Mouse (Mus musculus): ENCODE measurements around the gene Dennd5b. TPM values are rescaled to one million over a fixed set of nuclear protein-coding genes. Genes with fewer than 3 reads are reported as not detected.

Dennd5b gene
- polyA plus RNA-seq (2015; fragmentation: Nextera tagmentation; extraction: Ambion mirVana) = 5.9 and 9.1 TPM in 2 replicates

DNA sequence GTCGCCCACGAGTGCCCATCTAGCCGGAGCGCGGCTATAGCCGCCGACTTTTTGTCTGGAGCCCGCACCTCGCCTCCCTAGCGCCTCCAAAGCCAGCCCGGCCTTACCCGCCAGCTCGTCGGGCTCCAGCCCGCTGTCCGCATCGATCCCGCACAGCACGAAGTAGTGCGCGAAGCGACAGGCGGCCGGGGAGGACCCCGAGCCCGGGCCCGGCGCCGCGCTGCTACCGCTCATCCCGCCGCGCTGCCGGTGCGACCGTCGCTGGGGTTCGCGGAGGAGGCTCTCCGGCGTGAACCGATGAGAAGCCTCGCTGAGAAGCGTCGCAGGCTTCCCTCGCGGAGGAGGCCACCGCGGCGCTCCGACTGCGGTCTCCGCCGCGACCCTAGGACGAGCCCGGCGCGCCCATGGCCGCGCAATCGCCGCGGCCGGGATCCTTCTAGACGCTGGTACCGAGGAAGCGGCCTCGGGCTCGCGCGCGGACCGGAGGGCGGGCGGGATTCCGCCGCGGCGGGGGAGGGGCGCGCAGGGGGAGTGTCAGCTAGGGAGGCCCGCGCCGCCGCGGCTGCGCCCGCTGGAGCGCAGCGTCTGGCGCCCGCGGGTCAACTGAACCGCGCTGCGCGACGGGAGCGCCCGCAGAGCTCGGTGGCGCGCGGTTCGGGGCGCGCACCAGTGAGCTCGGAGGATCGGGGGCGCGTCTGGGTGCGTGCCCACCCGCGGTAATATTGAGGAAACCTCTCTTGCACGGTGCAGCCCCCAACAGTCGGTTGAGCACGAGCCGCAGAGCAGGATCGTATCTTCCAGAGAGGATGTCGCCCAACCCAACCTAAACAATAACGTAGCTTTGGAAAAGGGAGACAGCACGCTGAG, at the start of gene Dennd5b:
Dennd5b (minus strand) TSS at position 605 of the 867 bp plus-strand sequence.
- peak within 1 kb of the TSS; percentile 73 for H3K4me3 ChIP-seq (ENCODE audit: low read length)
- H3K36me3 ChIP-seq (ENCODE audit: insufficient read depth, low read length) = no peaks in the 10 kb centered on the region
- peak within 1 kb of the TSS; percentile 88 for H3K9ac ChIP-seq (replicated peaks; ENCODE audit: low read length)
- H3K4me1 ChIP-seq (ENCODE audit: insufficient read depth, low read length) = 0 out of 2 replicates have a peak, but pooled peaks cover 5% of the 10 kb centered on the region
- under 1% methylated on average over 108 of the region's 124 CpGs for WGBS
- H3K27me3 ChIP-seq (ENCODE audit: insufficient read depth, low read length) = no peaks in the 10 kb centered on the region
- peak; percentile 94 for ATAC-seq (ENCODE audit: low FRiP score, low TSS enrichment)
- no peaks in the 10 kb centered on the region for H3K9me3 ChIP-seq (ENCODE audit: low read length)
- H3K27ac ChIP-seq (ENCODE audit: low read length) = peak within 1 kb of the TSS; percentile 96
- peak within 1 kb of the TSS; percentile 81 for H3K4me2 ChIP-seq (replicated peaks; ENCODE audit: low read depth, low read length)

DNA sequence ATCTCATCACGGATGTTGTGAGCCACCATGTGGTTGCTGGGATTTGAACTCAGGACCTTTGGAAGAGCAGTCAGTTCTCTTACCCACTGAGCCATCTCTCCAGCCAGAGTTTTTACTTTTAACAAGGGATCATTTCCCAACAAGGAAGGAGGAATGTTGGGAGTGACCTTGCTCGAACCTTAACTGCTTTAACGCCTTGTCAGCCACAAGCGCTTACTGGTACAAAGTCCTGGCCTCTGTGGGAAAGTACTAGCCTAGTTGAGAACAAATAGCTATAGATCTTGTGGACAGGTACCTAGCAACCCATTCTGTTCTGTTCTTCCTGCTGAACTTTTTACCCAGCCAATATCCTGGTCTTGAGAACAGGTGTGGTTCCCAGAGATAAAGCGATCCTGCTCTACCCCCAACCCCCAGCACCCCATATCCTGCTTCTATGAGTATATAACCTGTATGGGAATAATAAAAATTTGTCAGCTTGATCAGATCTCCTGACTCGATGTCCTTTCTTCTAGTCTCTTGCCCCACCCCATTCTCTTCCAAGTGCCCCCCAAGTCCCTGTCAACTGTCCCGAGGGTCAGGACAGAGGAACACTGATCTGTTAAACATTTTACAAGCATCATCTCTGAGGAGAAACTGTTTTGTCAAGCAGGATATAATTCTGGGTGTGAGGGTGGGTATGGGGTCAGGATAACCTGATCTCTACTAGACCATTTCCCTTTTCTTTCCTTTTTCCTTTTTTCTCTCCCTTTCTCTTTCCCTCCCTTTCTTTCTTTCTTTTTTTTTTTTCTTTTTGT, 47.2 kb upstream of the Dennd5b start:
- Histone ChIP-seq H3K4me3 (ENCODE audit: low read length) (no peak overlapping the region), H3K9me3 (ENCODE audit: low read length) (no peaks in the 10 kb centered on the region), H3K9ac (replicated peaks; ENCODE audit: low read length) (no peak overlapping the region), H3K4me1 (ENCODE audit: insufficient read depth, low read length) (no peaks in the 10 kb centered on the region), H3K27me3 (ENCODE audit: insufficient read depth, low read length) (no peaks in the 10 kb centered on the region), H3K36me3 (ENCODE audit: insufficient read depth, low read length) (peaks cover 33% of the 10 kb centered on the region), H3K27ac (ENCODE audit: low read length) (no peak overlapping the region), H3K4me2 (replicated peaks; ENCODE audit: low read depth, low read length) (no peak overlapping the region)
- peak; percentile 76 for ATAC-seq (ENCODE audit: low FRiP score, low TSS enrichment)
- 57% methylated on average over 7 of the region's 7 CpGs for WGBS

DNA sequence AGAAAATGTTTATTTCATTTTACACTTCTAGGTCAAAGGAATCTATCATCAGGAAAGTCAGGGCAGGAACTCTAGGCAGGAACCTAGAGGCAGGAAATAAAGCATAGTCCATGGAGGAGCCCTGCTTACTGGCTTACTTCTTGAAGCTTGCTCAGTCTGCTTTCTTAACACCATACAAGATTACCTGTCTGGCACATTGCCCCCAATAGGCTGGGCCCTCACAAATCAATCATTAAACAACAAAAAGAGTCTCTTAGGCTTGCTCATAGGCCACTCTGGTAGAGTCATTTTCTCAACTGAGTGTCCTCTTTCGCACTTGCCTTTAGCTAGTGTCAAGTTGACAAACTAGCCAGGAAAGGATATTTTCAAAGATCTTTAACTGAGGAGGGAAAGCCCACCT, 43.7 kb upstream of the Dennd5b start:
- Histone ChIP-seq H3K9ac (replicated peaks; ENCODE audit: low read length) (no peak overlapping the region), H3K4me2 (replicated peaks; ENCODE audit: low read depth, low read length) (no peak overlapping the region), H3K36me3 (ENCODE audit: insufficient read depth, low read length) (peaks cover 24% of the 10 kb centered on the region), H3K4me1 (ENCODE audit: insufficient read depth, low read length) (peaks cover 9% of the 10 kb centered on the region), H3K27ac (ENCODE audit: low read length) (no peak overlapping the region), H3K9me3 (ENCODE audit: low read length) (no peaks in the 10 kb centered on the region), H3K27me3 (ENCODE audit: insufficient read depth, low read length) (no peaks in the 10 kb centered on the region), H3K4me3 (ENCODE audit: low read length) (no peak overlapping the region)
- WGBS = 92% methylated on average over 1 of the region's 1 CpGs
- no peak for ATAC-seq (ENCODE audit: low FRiP score, low TSS enrichment)

DNA sequence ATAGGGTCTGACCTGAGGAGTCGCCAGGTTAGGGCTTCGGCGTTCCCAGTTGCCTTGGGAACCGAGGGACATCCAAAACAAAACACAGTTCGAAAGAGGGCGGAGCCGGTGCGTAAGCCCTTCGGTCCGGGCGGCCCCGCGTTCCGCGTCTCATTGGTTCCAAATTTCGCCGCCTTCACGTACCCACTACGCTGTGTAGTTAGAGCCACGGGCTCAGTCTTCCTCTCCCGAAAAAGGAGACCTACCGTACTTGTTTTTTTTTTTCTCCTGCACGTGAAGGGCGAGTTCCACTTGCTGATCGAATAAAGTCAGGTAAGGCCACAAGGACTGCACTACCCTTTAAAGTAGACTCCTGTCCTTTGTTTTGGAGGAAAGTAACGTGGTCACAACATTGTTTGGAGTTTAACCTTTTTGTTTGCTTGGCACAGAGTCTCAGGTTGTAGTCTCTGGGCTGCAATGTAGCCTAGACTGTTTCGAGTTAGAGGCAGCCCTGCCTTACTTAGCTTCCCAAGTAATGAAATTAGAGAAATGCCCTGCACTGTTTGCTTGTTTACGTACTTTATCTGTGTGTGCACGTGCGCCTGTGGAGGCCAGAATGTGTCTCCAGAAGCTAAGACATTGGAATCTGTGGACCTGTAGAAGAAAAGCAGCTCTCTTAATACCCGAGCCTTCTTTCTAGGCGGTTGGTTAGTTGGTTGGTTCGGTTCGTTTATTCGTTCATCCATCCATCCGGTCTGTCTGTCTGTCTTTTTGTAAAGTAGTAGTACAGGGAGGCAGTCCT, 40.1 kb upstream of the Dennd5b start:
- WGBS = 3% methylated on average over 36 of the region's 36 CpGs
- H3K9me3 ChIP-seq (ENCODE audit: low read length) = no peaks in the 10 kb centered on the region
- peak overlapping the region; percentile 76 for H3K9ac ChIP-seq (replicated peaks; ENCODE audit: low read length)
- no peaks in the 10 kb centered on the region for H3K27me3 ChIP-seq (ENCODE audit: insufficient read depth, low read length)
- peaks cover 19% of the 10 kb centered on the region for H3K36me3 ChIP-seq (ENCODE audit: insufficient read depth, low read length)
- peak overlapping the region; percentile 68 for H3K27ac ChIP-seq (ENCODE audit: low read length)
- peak; percentile 97 for ATAC-seq (ENCODE audit: low FRiP score, low TSS enrichment)
- H3K4me2 ChIP-seq (replicated peaks; ENCODE audit: low read depth, low read length) = peak overlapping the region; percentile 72
- peak overlapping the region; percentile 63 for H3K4me3 ChIP-seq (ENCODE audit: low read length)
- H3K4me1 ChIP-seq (ENCODE audit: insufficient read depth, low read length) = peaks cover 9% of the 10 kb centered on the region

DNA sequence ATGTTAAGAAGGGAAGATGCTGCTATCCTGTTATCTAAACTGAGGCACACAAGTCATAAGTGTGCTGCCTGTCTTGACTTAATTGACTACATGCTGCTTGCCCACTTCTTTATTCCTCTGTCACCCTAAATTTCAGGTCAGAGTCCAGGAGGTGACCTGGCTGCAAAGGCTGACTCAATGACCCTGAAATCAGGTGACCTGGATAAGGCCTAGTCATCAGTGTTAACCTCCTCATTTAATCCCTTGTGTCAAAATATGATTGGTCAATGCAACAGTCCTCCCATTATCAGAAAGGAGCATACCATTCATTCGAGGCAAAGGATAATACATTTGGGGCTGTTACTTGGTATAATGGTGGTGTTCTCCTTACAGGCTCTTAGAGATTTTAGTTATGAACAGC, 38.0 kb upstream of the Dennd5b start, which contains the start of gene Etfbkmt:
Etfbkmt (plus strand) TSS at position 379 of the 400 bp plus-strand sequence.
- WGBS = 80% methylated on average over 1 of the region's 1 CpGs
- no peak within 1 kb of the TSS for H3K4me3 ChIP-seq (ENCODE audit: low read length)
- peaks cover 7% of the 10 kb centered on the region; the same call in 1 of the 2 replicates for H3K36me3 ChIP-seq (ENCODE audit: insufficient read depth, low read length)
- H3K4me1 ChIP-seq (ENCODE audit: insufficient read depth, low read length) = peaks cover 22% of the 10 kb centered on the region
- no peak within 1 kb of the TSS for H3K27ac ChIP-seq (ENCODE audit: low read length)
- no peak for ATAC-seq (ENCODE audit: low FRiP score, low TSS enrichment)
- H3K4me2 ChIP-seq (replicated peaks; ENCODE audit: low read depth, low read length) = no peak within 1 kb of the TSS
- H3K9me3 ChIP-seq (ENCODE audit: low read length) = no peaks in the 10 kb centered on the region
- no peaks in the 10 kb centered on the region for H3K27me3 ChIP-seq (ENCODE audit: insufficient read depth, low read length)
- no peak within 1 kb of the TSS for H3K9ac ChIP-seq (replicated peaks; ENCODE audit: low read length)

DNA sequence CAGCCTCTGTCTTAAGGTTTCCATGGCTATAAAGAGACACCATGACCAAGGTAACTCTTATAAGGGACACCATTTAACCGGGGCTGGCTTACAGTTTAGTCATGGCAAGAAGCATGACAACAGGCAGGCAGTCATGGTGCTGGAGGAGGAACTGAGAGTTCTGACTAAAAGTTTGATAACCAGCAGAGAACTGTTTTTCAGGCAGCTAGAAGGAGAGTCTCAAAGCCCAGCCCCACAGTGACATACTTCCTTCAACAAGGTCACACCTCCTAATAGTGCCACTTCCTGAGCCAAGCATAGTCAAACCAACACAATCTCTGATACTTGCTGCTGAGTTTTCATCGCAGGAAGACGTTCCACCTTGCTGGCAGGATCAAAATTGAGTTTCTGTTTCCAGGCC, 37.5 kb upstream of the Dennd5b start:
- 93% methylated on average over 3 of the region's 3 CpGs for WGBS
- H3K9me3 ChIP-seq (ENCODE audit: low read length) = no peaks in the 10 kb centered on the region
- H3K9ac ChIP-seq (replicated peaks; ENCODE audit: low read length) = no peak overlapping the region
- no peak overlapping the region for H3K4me3 ChIP-seq (ENCODE audit: low read length)
- H3K27ac ChIP-seq (ENCODE audit: low read length) = no peak overlapping the region
- no peaks in the 10 kb centered on the region for H3K27me3 ChIP-seq (ENCODE audit: insufficient read depth, low read length)
- H3K36me3 ChIP-seq (ENCODE audit: insufficient read depth, low read length) = 0 out of 2 replicates have a peak, but pooled peaks cover 4% of the 10 kb centered on the region
- no peak overlapping the region for H3K4me2 ChIP-seq (replicated peaks; ENCODE audit: low read depth, low read length)
- H3K4me1 ChIP-seq (ENCODE audit: insufficient read depth, low read length) = peaks cover 27% of the 10 kb centered on the region
- ATAC-seq (ENCODE audit: low FRiP score, low TSS enrichment) = no peak

DNA sequence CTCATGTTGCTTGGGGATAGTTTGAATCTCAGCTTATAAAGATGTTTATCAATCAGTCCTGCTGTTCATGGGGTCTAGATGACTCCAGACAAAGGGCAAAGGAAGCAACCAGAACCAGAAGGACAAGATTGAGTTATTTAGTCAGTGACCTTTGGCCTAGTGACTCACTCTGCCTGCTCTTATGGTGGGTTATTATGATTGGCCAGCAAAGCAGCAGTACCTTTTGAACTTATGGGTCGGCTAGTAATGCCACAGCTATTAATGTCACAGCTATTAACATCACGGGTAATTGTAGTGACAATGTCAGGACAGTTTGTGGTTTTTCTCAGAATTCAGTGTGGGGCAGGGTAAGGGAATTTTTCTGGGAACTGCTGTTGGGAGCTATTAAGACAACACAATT, 36.5 kb upstream of the Dennd5b start:
- Histone ChIP-seq H3K36me3 (ENCODE audit: insufficient read depth, low read length) (0 out of 2 replicates have a peak, but pooled peaks cover 1% of the 10 kb centered on the region), H3K4me1 (ENCODE audit: insufficient read depth, low read length) (peaks cover 32% of the 10 kb centered on the region), H3K27ac (ENCODE audit: low read length) (no peak overlapping the region), H3K27me3 (ENCODE audit: insufficient read depth, low read length) (no peaks in the 10 kb centered on the region), H3K4me3 (ENCODE audit: low read length) (no peak overlapping the region), H3K4me2 (replicated peaks; ENCODE audit: low read depth, low read length) (no peak overlapping the region), H3K9ac (replicated peaks; ENCODE audit: low read length) (no peak overlapping the region), H3K9me3 (ENCODE audit: low read length) (no peaks in the 10 kb centered on the region)
- ATAC-seq (ENCODE audit: low FRiP score, low TSS enrichment) = no peak
- WGBS = 48% methylated on average over 2 of the region's 2 CpGs

DNA sequence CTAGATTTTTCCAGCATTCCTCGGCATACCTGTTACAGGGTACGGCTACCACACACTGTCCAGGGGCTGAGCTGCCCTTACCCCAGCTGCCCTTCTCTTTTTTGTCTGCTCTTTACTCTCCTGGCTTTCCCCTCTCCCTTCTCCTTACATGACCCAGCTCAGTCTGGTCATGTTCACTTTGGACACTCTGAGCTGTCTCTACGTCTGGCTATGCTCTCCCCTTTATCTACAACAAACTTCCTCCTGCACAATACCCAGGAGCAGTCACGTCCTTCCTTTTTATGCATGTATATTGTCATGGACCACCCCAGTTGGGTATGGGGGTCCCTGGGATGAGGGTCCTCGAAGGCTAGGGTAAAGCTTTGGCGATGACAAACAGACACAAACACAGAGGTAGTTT, 34.2 kb upstream of the Dennd5b start:
- Histone ChIP-seq H3K27me3 (ENCODE audit: insufficient read depth, low read length) (no peaks in the 10 kb centered on the region), H3K36me3 (ENCODE audit: insufficient read depth, low read length) (no peaks in the 10 kb centered on the region), H3K4me2 (replicated peaks; ENCODE audit: low read depth, low read length) (no peak overlapping the region), H3K4me3 (ENCODE audit: low read length) (no peak overlapping the region), H3K9ac (replicated peaks; ENCODE audit: low read length) (no peak overlapping the region), H3K27ac (ENCODE audit: low read length) (no peak overlapping the region), H3K9me3 (ENCODE audit: low read length) (no peaks in the 10 kb centered on the region), H3K4me1 (ENCODE audit: insufficient read depth, low read length) (peaks cover 24% of the 10 kb centered on the region)
- no peak for ATAC-seq (ENCODE audit: low FRiP score, low TSS enrichment)
- WGBS = 77% methylated on average over 6 of the region's 6 CpGs

DNA sequence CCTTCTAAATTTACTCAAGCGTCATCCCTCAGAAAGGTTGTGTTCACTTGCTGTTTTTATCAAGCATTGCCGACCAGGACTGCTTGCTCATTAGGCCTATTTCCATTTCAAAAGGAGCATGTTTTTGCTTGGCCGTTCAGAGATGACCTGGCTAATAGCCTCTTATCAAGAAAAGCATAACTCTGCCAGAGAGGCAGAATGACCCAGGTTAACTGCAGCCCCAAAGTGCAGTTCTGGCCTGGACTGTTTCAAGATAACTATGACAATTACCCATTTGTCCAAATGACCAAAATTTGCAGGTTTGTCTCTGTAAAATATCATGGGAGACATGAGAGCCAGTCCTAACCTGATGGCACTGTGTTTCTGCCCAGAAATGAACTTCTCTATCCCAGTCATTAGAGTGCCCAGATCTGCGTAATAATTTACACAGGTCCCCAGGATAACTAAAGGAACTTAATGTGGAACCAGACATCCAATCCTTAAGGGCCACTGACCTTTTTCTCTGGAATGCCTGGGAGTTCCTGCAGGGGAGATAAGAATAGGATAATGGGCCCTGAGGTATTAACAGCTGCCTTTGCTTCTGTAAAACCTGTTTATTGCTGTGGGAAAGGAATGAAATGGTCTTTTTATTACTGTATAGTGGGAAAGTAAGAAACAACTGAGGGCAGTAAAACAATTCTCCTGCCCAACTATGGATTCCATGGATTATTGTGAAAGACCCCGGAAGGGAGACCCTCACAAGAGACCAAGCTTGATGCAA, 33.1 kb upstream of the Dennd5b start:
- no peaks in the 10 kb centered on the region for H3K9me3 ChIP-seq (ENCODE audit: low read length)
- no peaks in the 10 kb centered on the region for H3K27me3 ChIP-seq (ENCODE audit: insufficient read depth, low read length)
- peaks cover 24% of the 10 kb centered on the region for H3K4me1 ChIP-seq (ENCODE audit: insufficient read depth, low read length)
- no peak overlapping the region for H3K4me3 ChIP-seq (ENCODE audit: low read length)
- H3K36me3 ChIP-seq (ENCODE audit: insufficient read depth, low read length) = no peaks in the 10 kb centered on the region
- H3K4me2 ChIP-seq (replicated peaks; ENCODE audit: low read depth, low read length) = no peak overlapping the region
- no peak for ATAC-seq (ENCODE audit: low FRiP score, low TSS enrichment)
- WGBS = 9% methylated on average over 5 of the region's 5 CpGs
- peak overlapping the region; percentile 63 for H3K27ac ChIP-seq (ENCODE audit: low read length)
- 0 out of 2 replicates have a peak overlapping the region, but pooled peaks have one; percentile 17 for H3K9ac ChIP-seq (replicated peaks; ENCODE audit: low read length)

Measured in kidney, embryonic 16.5 days (tissue).